Mouse (Mus musculus) megakaryocyte, embryonic 14.5 days (primary cell): ENCODE results near the gene Bmp7. TPM values are rescaled to one million over a fixed set of nuclear protein-coding genes. Genes with fewer than 3 reads are reported as not detected.

Experiments
- H3K27me3 ChIP-seq: replicated peaks from 2 replicates; pipeline ENCODE3; 2012; ENCODE audit warnings: inconsistent platforms
- H3K36me3 ChIP-seq: replicated peaks from 2 replicates; pipeline ENCODE3; 2012; ENCODE audit warnings: low read length, inconsistent platforms, mixed read lengths
- H3K4me1 ChIP-seq: 2 replicates; pipeline ENCODE4 v1.6.1; 2012; ENCODE audit warnings: inconsistent platforms
- H3K4me3 ChIP-seq: replicated peaks from 2 replicates; pipeline ENCODE3; 2012; ENCODE audit warnings: moderate library complexity, mild to moderate bottlenecking, inconsistent platforms
- H3K9me3 ChIP-seq: 2 replicates; pipeline ENCODE4 v1.6.1; 2012; ENCODE audit warnings: inconsistent platforms
- FLI1 ChIP-seq: IDR thresholded peaks from 2 replicates; pipeline ENCODE4 v1.6.1; 2012; ENCODE audit warnings: low read length, inconsistent platforms, mixed read lengths
- GATA1 ChIP-seq: IDR thresholded peaks from 3 replicates; pipeline ENCODE4 v1.6.1; 2012; ENCODE audit warnings: mixed read lengths, low read length, inconsistent platforms, borderline replicate concordance
- polyA plus RNA-seq: library from polyadenylated mRNA; stranded (reverse); fragments of >175 nt; gene quantifications from 2 replicates; pipeline ENCODE4 v1.2.3, GENCODE M21; 2012; ENCODE audit warnings: low replicate concordance; ENCODE audit not compliant: insufficient read depth

Bmp7 gene
- polyA plus RNA-seq, 1 experiment, result not detected

DNA sequence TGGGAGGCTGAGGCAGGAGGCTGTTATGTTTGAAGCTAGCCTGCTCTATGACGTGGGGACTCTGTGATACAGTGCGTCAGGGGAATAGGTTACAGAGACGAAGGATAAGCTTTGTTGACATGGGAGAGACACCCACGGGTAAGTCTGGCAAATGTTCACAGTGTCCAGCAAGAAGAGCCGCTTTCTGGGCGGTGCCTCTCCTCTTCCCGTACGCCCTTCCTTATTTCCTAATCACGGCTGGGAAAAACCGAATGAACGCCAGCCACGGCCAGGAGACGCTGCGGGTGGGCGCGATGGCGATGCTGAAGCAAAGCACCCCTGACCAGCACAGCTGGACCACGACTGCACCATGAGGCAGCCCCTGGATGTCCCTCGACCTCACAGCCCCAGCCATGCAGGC, 77.7 kb downstream of the Bmp7 start:
- no peaks in the 10 kb centered on the region for H3K4me1 ChIP-seq
- TF ChIP-seq FLI1, result no peak
- no peak for TF ChIP-seq GATA1
- H3K9me3 ChIP-seq, result peaks cover 52% of the 10 kb centered on the region
- peaks cover 12% of the 10 kb centered on the region for H3K27me3 ChIP-seq
- no peaks in the 10 kb centered on the region for H3K36me3 ChIP-seq
- H3K4me3 ChIP-seq, result peak overlapping the region; percentile 19

DNA sequence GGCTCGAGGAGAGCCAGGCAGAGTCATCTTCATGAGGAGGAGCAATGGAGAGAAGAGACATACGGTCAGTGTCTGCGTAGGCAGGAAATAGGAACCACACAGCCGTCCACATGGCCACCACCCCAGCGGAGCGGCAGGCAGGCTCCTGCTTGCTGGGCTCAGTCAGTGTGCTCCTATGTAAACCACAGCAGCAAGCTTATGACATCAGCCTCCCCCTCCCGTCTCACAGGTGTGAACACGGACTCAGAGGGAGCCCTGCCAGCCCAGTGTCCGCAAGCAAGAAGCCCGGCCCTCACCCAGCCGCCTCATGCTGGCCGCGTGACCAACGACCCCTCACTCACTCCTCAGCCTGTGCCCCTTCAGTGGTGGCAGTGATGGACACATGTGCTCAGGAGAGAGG, 78.5 kb downstream of the Bmp7 start:
- peaks cover 10% of the 10 kb centered on the region for H3K27me3 ChIP-seq
- peaks cover 52% of the 10 kb centered on the region for H3K9me3 ChIP-seq
- H3K4me3 ChIP-seq, result no peak overlapping the region
- no peaks in the 10 kb centered on the region for H3K36me3 ChIP-seq
- no peaks in the 10 kb centered on the region for H3K4me1 ChIP-seq
- no peak for TF ChIP-seq FLI1
- no peak for TF ChIP-seq GATA1

DNA sequence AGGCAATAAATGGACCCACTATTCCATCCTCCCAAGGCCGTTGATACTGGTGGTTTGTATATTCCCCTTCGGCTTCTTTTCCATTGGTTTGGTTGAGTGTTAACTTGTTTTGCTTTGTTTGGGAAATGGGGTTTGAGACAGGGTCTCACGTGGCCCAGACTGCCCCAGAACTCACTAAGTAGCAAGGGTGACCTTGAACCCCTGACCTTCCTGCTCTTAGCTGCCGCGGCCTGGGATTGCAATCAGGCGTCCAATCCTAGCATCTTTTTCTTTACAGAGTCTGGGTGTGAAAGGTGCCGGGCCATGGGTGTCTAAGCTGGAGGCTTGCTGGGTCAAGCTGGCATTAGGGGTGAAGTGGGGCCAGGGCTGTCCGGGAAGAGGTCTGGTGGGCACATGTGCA, 79.5 kb downstream of the Bmp7 start:
- H3K9me3 ChIP-seq, result peaks cover 49% of the 10 kb centered on the region
- peaks cover 8% of the 10 kb centered on the region for H3K27me3 ChIP-seq
- TF ChIP-seq GATA1, result no peak
- H3K4me3 ChIP-seq, result no peak overlapping the region
- no peaks in the 10 kb centered on the region for H3K36me3 ChIP-seq
- no peaks in the 10 kb centered on the region for H3K4me1 ChIP-seq

DNA sequence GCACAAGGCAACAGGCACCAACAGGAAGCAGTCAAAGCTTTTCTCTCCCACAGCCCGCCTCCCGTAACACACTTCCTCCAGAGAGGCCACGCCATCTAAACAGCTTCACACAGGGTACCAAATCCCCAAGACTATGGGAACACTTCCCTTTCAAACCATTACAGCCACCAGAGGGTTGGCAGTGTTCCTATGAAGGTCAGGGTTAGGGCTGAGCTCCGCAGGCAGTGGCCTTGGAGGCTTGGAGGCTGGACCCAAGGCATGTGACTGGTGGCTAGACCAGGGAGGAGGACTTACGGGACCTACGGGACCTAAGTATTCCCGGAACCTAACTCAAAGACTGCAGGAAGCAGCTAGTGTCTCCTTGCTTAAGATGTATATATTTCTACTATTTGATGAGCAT, 80.0 kb downstream of the Bmp7 start:
- H3K27me3 ChIP-seq, result peaks cover 7% of the 10 kb centered on the region
- TF ChIP-seq FLI1, result no peak
- TF ChIP-seq GATA1, result no peak
- peaks cover 44% of the 10 kb centered on the region for H3K9me3 ChIP-seq
- H3K4me3 ChIP-seq, result no peak overlapping the region
- H3K4me1 ChIP-seq, result no peaks in the 10 kb centered on the region
- no peaks in the 10 kb centered on the region for H3K36me3 ChIP-seq

DNA sequence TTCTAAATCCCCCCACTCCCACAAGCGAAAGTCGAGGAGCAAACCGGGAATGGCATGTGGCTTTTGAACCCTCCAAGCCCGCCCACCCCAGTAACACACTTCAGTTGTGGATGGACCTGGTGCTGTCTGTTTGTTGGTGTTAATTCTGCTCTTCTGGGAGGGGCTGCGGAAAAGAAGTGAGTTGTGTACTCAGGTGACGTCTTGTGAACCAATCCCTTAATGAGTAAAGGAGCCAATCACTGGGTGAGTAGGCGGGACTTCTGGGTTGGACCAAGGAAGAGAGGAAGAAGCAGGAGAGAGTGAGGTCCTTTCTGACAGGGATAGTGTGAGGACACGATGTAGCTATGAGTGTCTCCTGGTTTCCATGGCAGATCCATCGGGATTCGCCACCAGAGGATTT, 83.1 kb downstream of the Bmp7 start:
- no peak overlapping the region for H3K4me3 ChIP-seq
- TF ChIP-seq FLI1, result no peak
- H3K9me3 ChIP-seq, result peaks cover 24% of the 10 kb centered on the region
- no peaks in the 10 kb centered on the region; the same call in 1 of the 2 replicates for H3K4me1 ChIP-seq
- no peaks in the 10 kb centered on the region for H3K36me3 ChIP-seq
- peaks cover 13% of the 10 kb centered on the region for H3K27me3 ChIP-seq

DNA sequence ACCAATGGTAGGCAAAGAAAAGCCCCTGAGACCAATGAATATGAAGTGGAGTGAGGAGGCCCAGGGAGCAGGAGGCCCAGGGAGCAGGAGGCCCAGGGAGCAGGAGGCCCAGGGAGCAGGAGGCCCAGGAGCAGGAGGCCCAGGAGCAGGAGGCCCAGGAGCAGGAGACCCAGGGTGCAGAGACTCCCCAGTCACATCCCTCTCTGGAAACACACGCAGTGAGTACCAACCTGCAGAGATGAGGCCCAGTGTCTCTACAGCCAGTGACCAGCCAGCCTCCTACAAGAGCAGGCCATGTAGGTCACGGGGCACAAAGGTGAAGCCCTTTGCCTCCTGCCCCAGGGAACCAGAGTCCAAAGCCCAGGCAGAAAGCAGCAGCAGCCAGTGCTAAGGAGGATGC, 83.6 kb downstream of the Bmp7 start:
- Histone ChIP-seq H3K27me3 (peaks cover 16% of the 10 kb centered on the region), H3K4me1 (no peaks in the 10 kb centered on the region; the same call in 1 of the 2 replicates), H3K36me3 (no peaks in the 10 kb centered on the region), H3K9me3 (peaks cover 21% of the 10 kb centered on the region), H3K4me3 (no peak overlapping the region)
- TF ChIP-seq GATA1, result no peak
- no peak for TF ChIP-seq FLI1

DNA sequence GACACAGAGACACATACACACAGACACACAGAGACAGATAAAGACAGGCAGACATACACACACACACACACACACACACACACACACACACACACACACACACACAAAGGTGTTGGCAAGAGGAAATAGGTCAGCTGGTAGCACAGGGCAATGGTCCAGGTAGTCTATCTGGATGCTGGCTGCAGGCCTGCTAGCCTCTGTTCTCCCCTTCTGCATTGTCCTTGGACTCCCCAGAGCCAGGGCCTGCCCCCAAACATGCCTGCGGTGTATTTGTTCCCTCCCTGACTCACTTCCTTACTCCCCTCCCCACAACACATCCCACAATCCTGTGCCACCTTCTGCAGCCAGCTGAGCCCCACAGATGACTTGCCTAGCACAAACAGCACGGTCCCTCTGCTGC, 86.0 kb downstream of the Bmp7 start:
- peaks cover 23% of the 10 kb centered on the region for H3K27me3 ChIP-seq
- no peaks in the 10 kb centered on the region; the same call in 1 of the 2 replicates for H3K4me1 ChIP-seq
- no peaks in the 10 kb centered on the region for H3K36me3 ChIP-seq
- TF ChIP-seq FLI1, result no peak
- no peak for TF ChIP-seq GATA1
- H3K9me3 ChIP-seq, result peaks cover 11% of the 10 kb centered on the region
- H3K4me3 ChIP-seq, result no peak overlapping the region

DNA sequence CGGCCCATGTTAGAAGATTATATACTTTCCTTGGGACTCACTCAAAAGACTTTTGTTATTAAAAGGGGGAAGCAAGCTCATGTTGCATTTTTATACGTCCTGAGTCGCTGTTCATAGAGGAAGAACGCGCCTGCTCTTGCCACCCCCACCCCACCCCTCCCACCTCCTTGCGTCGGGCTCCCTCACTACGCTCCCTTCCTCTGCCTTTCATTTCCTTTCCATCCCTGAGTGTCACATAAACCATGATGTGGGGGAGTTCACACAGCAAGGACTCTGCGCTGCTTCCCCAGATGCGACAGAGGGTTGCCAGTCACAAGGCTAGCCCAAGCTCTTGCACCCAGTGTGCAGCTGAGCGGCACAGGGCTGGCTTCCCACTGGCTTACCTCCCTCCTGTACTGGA, 88.3 kb downstream of the Bmp7 start:
- H3K9me3 ChIP-seq, result peaks cover 7% of the 10 kb centered on the region
- H3K36me3 ChIP-seq, result no peaks in the 10 kb centered on the region
- no peak overlapping the region for H3K4me3 ChIP-seq
- TF ChIP-seq GATA1 (no peak), FLI1 (no peak)
- H3K4me1 ChIP-seq, result no peaks in the 10 kb centered on the region; the same call in 1 of the 2 replicates
- H3K27me3 ChIP-seq, result peaks cover 22% of the 10 kb centered on the region

DNA sequence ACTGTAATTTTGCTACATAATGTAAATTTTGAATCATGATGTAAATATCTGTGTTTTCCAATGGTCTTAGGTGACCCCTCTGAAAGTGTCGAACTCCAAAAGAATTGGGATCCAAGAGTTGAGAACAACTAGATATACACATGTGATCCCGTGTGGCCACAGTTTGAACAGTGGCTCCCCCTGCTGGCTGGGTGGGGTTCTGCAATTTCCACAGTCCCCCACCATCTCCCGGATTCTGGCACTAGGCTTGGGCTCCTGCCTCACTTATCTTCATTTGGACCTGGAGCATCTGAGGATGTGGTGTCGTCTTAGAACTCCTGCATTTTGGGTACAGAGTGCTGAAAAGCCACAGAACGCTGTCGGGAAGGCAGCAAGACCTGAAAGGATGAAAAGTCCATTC, 91.9 kb downstream of the Bmp7 start:
- Histone ChIP-seq H3K36me3 (no peaks in the 10 kb centered on the region), H3K4me3 (no peak overlapping the region), H3K4me1 (peaks cover 6% of the 10 kb centered on the region), H3K9me3 (peaks cover 7% of the 10 kb centered on the region), H3K27me3 (peaks cover 21% of the 10 kb centered on the region)
- no peak for TF ChIP-seq FLI1
- no peak for TF ChIP-seq GATA1

DNA sequence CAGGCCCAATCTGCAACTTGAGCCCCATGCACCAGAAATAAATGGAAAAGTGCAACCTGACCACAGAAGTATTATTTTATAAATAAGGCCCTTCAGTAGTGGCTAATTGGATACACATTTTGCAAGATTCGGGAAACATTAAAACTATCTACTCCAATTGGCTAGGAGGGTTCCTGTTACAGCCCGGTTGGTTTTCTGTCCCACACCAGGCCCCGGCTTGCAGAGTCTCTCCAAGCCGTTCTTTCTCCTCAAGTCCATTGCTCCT, 93.9 kb downstream of the Bmp7 start:
- no peak overlapping the region for H3K4me3 ChIP-seq
- no peaks in the 10 kb centered on the region for H3K36me3 ChIP-seq
- H3K4me1 ChIP-seq, result peaks cover 6% of the 10 kb centered on the region
- TF ChIP-seq GATA1 (no peak), FLI1 (no peak)
- H3K27me3 ChIP-seq, result peaks cover 12% of the 10 kb centered on the region
- peaks cover 7% of the 10 kb centered on the region for H3K9me3 ChIP-seq

DNA sequence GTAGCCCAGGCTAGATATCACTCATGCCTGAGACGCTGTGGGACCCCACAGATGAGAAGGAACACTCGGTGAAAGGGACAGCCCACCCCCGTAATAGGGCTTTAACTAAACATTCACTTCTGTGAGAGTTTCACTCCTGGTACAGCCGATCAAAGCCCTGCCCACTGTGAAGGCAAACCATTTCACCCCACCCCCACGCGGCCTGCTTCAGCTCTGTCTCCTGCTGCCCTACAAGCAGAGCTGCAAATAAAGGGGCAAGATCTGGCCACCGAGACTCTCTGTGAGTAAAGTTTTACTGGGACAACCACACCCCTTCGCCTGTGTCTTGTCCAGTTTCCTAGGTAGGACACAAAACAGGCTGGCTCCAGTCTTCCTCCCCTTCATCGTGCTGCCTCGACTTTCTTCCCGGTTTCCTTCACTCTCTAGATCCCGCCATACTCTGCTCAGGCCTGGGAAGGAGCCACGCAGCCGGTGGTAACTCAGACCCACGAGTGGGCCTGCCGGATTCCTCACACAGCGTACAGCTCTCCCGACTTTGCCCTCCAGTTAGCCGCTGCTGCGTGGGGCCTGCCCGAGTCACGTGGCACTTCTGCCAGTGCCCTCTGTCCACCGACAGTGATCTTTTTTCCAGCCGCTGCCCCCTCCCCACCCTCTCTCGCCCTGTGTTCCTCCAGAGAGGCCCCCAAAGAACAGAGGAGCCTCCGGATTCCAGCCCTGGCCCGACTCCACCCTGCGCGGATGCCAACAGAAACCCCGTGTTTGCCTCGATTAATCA, 94.4 kb downstream of the Bmp7 start:
- Histone ChIP-seq H3K4me1 (peaks cover 6% of the 10 kb centered on the region), H3K9me3 (peaks cover 7% of the 10 kb centered on the region), H3K36me3 (no peaks in the 10 kb centered on the region), H3K27me3 (peaks cover 12% of the 10 kb centered on the region), H3K4me3 (no peak overlapping the region)
- TF ChIP-seq GATA1 (no peak), FLI1 (no peak)
